Mouse (Mus musculus) left cerebral cortex, adult 9 months (tissue): Measurements from ENCODE around the gene Serac1.
A peak's percentile ranks its signal among the peaks of the same experiment; 100 is the strongest.

Experiments used
- DNase-seq, 2 experiments: peaks; one replicate each; pipeline ENCODE4 v3.0.0; 2022; ENCODE audit warnings: low spot score in 2 of 2

Gene Serac1

DNA sequence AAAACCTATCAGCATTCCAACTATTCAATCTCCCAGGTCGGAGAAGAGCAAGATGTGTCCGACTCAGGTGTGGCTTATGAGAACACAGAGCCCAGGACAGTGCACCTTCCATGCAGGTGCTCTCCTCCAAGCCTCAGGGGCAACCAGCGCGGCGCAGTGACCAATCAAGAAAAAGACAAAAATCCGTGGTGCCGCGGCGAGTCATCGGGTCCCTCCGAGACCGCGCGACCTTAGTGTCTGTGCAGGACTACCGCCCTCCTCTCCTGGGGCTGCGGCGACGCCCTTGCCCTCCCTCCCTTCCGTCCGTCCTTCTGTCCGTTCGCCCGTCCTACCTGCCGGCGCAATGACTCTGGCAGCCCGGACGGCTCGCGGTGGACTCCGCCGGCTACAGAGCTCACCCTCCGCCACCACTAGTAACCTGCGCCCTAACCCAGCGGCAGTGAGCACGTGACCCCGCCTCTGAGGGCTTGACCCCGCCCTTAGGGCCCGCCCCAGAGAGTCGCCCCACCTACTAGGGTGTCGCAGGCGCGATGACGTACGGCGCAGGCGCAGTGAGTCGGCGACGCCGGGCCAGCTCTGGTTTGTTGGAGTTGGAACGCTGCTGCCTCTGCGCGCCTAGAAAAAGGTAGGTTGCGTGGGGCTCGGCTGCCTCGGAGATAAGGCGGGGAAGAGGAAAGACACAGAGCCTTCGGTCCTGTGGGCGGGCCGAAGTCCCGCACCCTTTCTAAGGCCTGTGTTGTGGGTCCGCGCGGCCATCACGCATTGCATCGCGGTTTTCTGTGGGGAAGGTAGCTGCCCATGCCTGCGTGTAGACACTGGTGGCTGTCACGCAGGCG is at the start of gene Serac1, which contains the start of gene Gtf2h5:
Gene Serac1, minus strand, starts transcription at position 455 of the 836 bp plus-strand sequence.
Gene Gtf2h5, plus strand, starts transcription at position 500 of the 836 bp plus-strand sequence.
- DNase-seq, result peak; percentile 91 to 98

DNA sequence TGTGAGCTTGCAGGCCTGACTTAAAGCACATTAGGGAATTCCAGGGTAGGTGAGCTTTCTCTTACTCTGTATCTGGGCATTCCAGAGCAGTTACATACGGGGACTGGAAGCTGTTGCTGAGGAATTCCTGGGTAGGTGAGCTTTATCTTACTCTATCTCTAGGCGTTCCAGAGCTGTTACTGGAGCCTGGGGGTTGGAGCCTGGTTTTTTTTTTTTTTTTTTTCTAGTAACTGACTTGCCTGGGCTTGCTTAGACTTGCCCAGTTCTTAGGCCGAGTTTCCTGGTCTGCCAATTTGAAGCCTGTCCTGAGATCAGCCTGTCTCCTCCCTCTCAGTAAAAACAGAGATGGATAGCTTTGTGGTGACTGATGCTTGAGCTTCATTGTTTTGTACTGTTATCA is 48.5 kb upstream of the Serac1 start:
- no peak for DNase-seq

DNA sequence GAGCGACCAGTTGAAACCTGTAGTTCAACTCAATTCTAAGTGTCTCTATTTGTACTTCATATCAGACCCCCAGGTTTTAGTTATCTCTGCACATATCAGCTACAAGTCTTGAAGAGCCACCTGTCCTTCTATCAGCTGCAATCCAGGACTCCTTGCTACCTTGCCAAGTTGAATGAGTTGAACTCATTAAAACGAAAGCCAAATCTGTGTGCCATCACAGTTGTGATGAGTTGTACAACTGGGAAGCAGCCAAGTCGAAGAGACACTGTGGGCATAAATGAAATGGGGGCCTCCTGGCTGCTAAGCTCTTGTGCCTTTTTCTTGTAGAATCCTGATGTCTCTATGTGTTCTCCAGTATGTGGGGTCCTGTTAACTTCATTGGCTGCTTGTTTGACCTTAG is 45.9 kb upstream of the Serac1 start:
- no peak for DNase-seq

DNA sequence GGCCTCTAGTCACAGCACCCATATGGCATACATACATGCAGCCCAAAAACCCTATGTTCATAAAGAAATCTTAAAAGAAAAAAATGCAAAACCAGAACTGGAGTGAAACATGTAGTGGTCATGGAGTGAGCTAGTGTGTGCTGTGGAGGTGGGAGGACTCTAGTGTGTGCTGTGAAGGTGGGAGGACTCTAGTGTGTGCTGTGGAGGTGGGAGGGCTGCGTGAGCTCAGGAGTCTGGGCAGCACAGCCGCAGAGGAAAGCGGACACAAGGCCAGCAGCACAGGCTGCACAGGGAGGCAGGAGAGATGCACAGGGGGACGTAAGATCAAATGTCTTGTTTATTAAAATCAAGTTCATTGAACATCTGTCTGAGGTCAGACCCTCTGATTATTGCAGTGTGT is 44.2 kb upstream of the Serac1 start:
- no peak for DNase-seq

DNA sequence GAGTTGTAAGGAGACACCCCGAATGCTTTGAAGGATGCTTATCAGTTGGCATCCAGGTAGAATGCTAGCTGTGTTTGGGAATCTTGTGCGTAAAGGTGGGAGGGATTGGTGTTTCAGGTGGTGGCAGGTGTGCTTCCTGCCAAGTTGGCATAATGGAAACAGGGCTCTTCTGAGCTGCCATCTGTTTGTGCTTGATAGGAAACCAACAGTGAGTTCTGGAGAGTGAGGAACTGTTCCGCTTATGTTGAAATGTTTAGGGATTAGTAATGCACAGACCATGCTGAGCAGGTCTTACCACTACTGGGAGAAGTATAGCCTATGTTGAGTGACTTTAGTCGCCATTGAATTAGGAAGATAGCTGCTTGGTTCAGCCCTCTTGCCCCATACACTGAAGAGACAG is 39.3 kb upstream of the Serac1 start:
- DNase-seq, result no peak

DNA sequence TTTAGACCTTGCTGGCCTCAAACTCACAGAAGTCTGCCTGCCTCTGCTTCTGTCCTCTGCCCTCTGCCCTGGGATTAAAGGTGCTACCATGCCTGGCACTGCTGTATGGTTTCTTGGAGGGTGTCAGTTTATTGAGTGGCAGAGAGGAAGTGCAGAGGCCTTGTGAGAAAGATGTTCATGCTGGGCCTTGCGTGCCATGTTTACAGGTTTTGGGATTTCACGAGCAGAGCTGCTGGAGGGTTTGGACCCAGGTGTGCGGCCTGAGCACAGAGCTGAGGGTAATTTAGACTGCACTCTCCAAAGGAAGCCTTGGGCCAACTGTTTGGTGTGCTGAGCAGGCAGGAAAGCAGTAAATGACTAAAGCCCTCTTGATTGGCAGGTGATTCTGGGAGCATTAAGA is 38.4 kb upstream of the Serac1 start:
- DNase-seq, result no peak

DNA sequence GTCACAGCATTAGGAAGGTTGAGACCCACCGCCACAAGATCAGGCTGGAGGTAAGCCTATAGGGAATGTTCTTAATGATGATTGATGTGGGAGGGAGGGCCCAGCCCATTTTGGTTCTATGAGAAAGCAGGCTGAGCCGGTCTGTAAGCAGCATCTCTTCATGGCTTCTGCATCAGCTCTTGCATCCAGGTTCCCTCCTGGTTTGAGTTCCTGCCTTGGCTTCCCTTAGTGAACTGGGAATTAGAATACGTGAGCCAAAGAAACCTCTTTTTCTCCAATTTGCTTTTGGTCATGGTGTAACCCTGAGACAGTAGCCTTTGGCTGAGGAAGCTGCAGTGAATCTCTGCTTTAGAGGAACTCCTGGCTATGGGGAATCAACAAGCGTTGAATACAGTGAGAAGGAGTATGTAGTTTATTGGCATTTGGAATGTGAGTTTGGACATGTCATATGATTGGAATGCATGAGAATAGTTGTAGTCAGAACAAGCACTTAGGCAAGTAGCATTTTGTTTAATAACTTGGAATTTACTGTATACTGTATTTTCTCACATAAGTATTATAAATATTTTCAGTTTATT is 37.7 kb upstream of the Serac1 start:
- no peak for DNase-seq

DNA sequence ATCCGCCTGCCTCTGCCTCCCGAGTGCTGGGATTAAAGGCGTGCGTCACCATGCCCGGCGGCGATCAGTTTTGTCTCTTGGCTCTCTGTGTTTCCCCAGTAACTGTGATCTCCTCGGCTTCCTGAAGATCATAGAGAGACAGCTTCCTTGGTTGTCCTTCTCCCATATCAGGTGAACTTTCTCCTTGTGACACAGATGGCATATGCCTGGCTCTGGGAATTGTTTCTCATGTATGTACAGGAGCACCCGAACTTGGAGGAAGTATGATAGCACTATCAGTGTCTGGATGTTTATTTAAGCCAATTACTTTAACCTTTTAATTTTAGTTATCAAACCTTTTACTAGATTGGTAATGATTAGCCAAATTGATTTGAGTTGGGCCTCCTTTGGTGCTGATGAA is 35.5 kb upstream of the Serac1 start:
- no peak for DNase-seq

DNA sequence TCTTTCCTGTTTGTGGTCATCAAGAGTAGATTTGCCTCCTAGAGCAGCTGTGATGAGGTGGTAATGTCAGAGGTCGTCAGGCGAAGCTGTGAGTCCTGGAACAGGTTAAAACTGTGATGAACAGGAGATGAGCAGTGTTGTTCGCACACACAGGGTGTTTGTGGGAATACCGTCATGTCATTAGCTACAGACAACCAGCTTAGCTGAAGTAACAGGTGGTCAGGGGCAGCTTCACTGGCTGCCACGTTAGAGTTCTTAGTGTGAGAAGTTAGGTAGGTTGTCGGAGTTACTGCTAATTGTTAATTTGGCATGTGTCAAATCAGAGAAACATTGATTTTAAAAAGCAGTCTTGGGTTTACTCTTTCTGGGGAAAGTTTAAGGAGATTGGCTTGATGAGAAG is 34.1 kb upstream of the Serac1 start:
- DNase-seq, result no peak

DNA sequence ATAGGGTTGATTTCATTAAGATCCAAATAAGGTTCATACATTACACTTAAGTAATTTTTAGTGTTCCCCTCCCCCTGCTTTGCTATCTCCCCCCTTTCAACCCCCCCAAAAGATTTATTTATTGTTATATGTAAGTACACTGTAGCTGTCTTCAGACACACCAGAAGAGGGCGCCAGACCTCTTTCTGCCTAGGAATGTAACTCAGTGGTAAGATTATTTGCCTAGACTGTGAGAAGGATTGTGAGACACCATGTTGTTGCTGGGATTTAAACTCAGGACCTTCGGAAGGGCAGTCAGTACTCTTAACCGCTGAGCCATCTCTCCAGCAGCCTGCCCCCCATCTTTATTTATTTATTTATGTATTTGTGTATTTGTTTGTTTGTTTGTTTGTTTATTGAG is 31.4 kb upstream of the Serac1 start:
- DNase-seq, result no peak

DNA sequence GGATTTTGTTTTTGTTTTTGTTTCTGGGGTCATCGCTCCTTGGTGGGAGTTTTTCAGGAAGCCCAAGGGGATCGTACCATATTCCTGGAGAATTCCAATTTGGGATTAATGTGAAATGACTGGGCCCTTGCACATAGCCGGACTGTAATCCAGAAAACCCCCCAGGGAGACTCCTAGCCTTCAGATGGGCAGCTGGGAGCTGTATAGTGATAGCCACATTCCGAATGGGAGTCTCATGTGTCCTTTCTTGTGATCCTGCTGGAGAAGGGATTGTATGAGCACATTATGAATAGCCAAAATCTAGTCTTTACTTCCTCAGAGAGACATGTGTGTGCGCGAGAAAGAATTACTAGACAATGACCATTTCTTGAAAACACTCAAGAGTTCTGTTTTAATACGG is 28.6 kb upstream of the Serac1 start:
- DNase-seq, result no peak

DNA sequence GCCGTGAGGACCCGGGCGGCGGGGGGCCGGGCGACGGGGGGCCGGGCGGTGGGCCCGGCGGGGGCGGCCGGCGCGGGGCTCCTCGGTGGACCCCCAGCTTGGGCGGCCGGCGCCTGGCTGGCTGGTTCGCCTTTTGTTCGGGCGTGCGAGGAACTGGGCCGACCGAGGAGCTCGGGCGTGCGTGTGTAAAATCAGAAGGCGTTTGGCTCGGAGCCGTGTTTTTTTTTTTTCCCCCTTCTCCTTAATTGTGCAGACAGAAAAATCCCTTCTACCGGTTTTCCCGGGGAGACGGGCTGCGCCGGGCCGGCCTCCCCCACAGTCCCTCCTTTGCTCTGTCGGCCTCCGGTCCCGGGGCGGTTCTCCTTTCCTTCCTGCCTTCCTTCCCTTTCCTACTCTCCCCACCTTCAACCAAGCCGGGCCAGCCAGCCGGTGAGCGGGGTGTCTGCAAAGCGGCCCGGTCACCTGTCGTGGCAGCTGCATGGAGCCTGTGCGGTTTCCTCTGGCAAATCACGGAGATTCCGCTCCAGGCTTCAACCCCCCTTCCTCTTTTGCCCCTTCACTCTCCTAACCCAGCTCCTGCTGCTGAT is 27.6 kb upstream of the Serac1 start:
- DNase-seq, result peak in 1 of 2 experiments; percentile 39

DNA sequence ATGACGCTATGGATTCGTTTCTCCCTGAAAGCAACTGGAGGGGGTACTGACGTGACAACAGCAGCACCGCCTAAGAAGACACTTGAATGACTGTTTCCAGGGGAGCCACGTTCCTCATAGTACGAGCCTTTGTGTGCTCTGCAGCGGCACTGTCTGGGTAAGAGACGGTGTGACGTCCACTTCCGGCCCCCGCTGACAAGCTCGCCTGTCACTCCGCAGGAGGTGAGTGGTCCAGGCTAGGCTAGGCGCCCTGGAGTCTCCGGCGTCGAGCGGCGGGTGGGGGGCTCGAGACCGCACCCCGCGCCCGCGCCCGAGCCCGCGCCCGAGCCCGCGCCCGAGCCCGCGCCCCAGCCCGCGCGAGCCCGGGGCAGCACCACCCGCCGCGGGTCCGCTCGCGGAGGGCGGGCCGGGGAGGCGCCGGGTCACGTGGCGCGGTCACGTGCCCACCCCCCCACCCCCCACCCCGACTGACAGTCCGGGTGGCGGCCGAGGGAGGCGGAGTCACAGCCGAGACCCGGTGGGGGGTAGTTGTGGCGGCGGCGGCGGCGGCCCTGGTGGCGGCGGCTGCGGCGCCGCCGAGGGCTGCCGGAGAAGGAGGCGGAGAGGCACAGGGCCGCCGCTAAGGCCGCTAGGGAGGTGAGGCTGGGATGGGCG is 26.9 kb upstream of the Serac1 start, which contains the start of gene Tulp4:
Gene Tulp4, plus strand, starts transcription at position 77 of the 654 bp plus-strand sequence.
- DNase-seq, result peak; percentile 80 to 81

DNA sequence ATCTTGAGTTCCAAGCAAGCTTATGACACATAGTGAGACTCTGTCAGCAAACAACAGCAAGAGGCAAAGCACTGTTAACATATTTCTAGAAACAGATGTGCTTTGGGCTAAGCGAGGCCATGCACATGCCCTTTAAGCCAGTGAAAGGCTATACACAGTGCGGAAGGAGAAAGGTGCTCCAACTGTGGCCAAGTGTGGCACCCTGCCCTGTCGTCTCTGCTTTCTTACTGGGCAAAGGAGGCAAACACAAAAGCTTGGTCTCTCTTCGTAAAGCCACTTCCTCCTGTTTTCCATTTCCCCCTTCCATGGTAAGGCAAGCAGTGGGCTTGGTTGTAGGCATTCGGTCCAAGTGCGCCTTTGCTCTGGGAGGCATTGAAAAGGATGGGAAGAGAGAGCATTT is 24.0 kb upstream of the Serac1 start:
- no peak for DNase-seq

DNA sequence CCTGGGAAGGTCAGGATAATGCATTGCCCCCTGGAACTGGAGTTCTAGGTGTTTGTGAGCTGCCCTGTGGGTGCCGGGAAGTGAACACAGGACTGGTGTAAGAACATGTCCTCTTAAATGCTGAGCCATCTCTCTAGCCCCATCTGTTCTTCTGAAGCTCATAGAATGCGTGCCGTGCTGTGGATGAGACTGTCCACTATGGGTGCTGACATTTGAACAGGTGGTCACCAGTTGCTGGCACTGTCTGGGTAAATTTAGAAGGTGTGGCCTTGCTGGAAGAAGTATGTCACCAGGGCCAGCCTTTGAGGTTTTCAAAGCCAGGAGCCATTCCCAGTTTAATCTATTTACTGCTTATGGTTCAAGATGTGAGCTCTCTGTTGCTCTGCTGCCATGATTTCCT is 22.7 kb upstream of the Serac1 start:
- no peak for DNase-seq

DNA sequence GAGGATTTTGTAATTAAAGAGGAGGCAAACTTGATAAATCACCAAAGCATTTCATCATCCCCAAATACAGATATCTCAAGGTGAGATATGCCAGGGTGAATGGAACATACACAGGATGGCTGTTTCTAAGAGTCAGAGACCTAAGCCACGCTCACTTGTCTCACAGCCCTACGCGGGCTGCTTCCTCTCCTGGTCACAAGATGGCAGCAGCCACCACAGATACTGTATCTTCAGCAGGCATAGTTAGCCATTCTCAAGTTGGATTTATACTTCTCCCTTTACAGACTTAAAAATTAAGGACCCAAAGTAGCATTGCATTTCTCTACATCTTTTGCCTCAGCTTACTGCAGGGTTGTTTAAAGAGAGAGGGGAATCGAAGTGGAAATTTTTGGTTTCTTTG is 18.3 kb upstream of the Serac1 start:
- DNase-seq, result peak in 1 of 2 experiments; percentile 69

DNA sequence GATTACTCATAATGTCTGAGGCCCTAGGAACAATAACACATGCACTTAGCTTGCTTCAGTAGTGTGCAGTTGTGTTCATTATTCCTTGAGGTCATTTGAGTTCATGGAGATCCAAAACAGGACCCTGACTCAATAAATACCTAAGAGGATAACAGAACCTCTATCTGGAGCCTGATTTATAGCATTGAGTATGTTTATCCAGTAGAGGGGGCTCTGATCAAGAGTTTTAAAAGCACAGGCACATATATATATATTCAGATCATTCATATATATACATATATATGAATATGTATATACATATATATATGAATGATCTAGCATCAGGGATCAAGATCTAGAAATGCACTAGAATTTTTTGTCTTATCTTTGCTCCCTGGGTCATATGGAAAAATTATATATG is 16.0 kb upstream of the Serac1 start:
- no peak for DNase-seq

DNA sequence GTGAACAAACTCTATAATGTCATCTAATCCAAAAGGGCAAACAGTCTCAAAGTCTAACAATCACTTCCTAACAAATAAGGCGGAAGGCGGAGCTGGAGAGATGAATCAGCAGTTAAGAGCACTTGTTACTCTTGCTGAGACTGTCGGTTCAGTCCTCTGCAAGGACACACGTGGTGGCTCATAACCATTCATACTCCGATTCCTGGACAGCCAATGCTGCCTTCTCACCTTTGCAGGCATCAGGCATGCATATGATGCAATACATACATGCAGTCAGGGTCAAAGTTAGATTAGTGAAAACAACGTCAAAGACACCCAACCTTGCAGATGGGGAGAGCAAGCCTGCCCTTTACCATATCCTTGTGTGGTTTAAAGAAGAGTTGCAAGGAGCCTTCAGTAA is 12.1 kb upstream of the Serac1 start:
- no peak for DNase-seq

DNA sequence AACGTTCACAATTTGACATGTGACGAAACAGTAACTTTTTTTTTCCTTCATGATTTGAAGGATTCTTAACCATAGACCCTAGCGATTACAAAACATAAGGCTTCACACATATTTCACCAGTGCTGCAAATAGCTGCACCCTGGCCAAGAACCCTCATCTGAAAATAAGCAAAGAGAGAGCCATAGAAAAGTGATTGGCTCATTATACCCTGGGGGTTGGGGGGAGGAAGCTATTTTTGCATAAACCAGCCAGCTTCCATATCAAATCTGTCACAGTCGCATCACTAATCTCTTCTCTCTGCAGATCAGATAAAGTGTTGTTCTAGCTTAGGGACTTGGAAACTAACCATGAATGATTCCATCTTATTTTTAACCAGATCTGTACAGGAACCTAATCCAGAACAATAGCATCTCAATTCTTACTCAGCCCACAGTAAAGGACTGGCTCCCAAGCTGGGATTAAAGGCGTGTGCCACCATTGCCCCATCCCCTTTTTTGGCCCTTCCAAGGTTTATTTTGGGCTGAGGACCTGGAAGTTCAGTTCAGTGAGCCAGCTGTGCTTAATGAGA is 3.9 kb upstream of the Serac1 start:
- DNase-seq, result no peak

DNA sequence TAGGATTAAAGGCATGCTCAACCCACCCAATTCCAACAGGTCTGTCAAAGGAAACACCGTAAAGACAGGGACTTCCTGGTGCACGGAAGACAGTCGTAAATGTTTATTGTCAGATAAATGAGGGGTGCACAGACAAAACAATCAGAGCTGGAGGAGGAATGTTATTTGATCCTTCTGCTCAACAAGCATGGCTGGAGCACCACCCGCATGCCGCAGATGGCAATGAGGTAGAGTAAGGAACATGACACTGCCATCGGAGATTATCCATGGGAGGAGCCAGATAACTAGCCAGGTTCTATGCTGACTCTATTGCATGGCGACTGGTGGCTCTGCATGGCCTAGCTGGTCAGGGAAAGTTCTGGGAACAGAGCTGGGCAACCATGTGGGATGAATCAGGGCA is 6.1 kb downstream of the Serac1 start:
- no peak for DNase-seq

DNA sequence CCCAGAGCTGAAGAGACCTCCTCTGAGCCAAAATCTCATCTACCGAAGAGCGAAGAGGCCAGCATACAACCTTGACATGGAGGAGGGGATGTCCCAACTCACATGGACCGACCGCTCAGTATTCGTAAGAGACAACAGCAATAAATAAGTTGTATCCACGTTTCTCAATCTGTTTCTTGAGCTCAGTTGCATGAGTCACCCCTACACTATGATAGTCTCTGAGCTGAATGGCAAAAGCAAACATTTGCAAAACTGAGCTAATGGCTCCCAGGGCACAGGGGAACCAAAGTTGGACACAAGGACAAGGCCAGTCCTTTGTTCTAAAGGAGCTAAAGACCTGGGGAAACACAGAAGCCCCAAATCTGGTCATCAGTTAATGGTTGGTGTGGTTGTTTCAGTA is 9.7 kb downstream of the Serac1 start:
- DNase-seq, result no peak

DNA sequence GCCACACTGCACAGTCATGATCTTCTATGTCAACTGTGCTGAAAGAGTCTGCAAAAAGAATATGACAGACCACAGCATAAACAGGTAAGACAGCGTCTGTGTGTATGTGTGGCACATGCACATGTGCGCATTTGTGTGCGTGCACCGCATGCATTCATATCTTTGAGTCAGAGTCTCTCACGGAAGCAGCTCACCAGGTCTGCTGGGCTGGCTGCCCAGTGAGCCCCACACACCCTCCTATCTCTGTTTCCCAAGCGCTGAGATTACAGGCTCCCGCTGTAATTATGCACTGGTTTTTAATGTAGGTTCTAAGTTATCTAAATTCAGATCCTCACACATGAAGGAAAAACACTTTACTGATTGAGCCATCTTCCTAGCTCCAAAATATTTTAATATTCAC is 11.9 kb downstream of the Serac1 start:
- DNase-seq, result no peak
